Mouse (Mus musculus): ENCODE results near the gene 4933434E20Rik. TPM values are rescaled to one million over a fixed set of nuclear protein-coding genes. Genes with fewer than 3 reads are reported as not detected.

The 4933434E20Rik gene
- 147 and 149 TPM in 2 replicates for polyA plus RNA-seq (2016; fragmentation: Nextera tagmentation; extraction: Ambion mirVana)

DNA sequence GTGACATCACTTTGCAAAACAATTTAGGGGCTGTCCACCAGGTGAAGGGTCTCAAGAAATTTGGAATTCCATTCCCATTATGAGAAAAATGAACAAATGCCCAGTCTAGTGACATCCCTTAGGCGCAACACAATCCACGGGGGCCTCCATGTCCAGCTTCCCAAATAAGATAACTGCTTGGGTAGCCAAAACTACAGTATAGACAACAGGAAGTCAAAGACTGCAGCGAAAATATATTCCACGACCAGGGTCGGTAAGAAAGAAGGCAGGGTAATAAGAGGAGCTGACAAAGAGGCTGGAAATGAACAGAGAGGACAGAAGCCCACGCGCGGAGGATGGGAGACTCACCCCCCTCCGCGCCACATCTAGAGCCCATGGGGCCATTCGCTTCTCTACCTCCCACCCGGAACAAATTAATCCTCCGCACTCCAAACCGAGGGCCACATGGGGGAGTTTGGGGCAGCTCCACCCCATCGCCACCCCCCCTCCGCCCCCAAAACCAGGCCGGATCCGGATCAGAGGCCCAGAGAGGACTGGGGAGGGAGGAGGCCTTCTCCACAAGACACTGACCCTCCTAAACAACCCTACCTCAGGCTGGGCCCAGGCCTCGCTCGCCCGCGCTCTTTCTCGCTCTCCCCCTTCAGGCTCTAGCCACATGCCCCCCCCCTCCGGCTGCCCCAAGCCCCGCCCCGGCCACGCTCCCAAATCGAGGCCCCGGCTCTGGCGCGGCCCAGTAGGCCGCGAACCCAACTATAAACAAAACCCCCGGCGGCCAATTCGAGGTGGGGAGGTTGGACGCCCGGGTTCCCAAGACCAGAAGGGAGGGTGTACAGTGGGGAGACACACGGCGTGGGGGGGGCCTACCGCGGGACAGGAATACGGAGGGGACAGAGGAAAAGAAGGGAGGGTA lies at the start of gene 4933434E20Rik:
TSS of gene 4933434E20Rik (plus strand) at position 196 of the 910 bp plus-strand sequence.
- no peaks in the 10 kb centered on the region for H3K9me3 ChIP-seq

DNA sequence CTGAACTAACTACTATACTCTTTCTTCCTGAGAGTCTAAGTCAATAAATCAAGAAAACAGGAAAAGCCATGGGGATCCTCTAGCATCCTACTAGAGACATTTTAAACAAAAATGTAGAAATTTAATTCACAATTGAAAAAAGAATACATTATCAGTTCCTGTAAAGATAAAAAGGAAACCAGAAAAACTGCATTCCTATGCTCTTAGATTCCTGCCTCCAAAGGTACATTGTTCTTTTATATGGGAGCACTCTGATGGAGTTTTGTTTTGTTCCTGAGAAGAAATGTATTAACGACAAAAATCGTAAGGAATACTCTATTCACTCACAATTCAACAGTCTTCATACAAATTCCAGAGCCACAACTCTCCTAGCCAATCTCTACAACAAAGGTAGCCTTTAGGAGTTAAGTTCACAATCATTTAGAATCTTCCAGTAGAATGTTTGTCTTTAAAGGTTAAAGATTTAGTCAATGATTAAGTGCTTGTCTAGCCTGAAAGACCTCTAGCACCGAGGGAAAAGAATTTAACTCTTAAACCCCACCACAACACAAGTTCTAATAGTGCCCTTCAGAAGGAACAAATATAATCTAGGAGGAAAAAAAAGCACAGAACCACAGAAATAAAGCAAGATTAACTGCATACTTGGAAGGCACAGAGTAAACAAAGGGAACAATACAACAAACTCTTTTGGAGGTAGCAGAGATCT lies 47.2 kb upstream of the 4933434E20Rik start:
- no peak for ATAC-seq (ENCODE audit: insufficient number of reproducible peaks, insufficient read depth, low FRiP score, low TSS enrichment)
- Histone ChIP-seq H3K9me3 (no peaks in the 10 kb centered on the region), H3K9ac (no peak overlapping the region), H3K27ac (no peak overlapping the region), H3K4me3 (no peak overlapping the region), H3K27me3 (no peaks in the 10 kb centered on the region), H3K4me1 (peaks cover 7% of the 10 kb centered on the region), H3K36me3 (peaks cover 68% of the 10 kb centered on the region), H3K4me2 (replicated peaks) (no peak overlapping the region)
- WGBS, result 83% methylated on average over 3 of the region's 3 CpGs

More for the DNA sequence above, at the start of gene 4933434E20Rik:
- peaks cover 21% of the 10 kb centered on the region for H3K4me1 ChIP-seq
- peak; percentile 81 for ATAC-seq (ENCODE audit: insufficient number of reproducible peaks, insufficient read depth, low FRiP score, low TSS enrichment)
- no peaks in the 10 kb centered on the region for H3K27me3 ChIP-seq
- H3K27ac ChIP-seq, result peak within 1 kb of the TSS; percentile 98
- under 1% methylated on average over 43 of the region's 43 CpGs for WGBS
- H3K36me3 ChIP-seq, result peaks cover 17% of the 10 kb centered on the region
- peak within 1 kb of the TSS; percentile 70 for H3K4me2 ChIP-seq (replicated peaks)
- peak within 1 kb of the TSS; percentile 90 for H3K9ac ChIP-seq
- H3K4me3 ChIP-seq, result peak within 1 kb of the TSS; percentile 89

DNA sequence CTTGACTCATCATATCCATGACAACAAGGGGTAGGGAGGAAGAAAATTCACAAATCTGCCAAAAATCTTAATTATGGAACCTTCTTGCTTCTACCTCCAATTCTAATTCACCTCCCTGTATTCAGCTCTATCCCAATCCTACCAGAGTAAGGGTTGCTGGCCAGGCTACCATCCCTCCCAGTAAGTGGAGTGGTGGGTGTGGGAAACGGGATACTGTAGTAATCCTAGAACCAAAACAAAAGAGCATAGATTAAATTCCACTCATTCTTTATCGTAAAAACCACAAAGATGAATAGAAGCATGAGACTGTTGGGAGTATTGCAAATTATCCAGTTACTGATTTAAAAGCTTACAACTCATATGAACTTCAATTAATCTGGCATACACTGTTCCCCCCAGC lies 41.1 kb upstream of the 4933434E20Rik start:
- Histone ChIP-seq H3K27me3 (no peaks in the 10 kb centered on the region), H3K4me3 (no peak overlapping the region)
- WGBS, result 82% methylated on average over 2 of the region's 2 CpGs

DNA sequence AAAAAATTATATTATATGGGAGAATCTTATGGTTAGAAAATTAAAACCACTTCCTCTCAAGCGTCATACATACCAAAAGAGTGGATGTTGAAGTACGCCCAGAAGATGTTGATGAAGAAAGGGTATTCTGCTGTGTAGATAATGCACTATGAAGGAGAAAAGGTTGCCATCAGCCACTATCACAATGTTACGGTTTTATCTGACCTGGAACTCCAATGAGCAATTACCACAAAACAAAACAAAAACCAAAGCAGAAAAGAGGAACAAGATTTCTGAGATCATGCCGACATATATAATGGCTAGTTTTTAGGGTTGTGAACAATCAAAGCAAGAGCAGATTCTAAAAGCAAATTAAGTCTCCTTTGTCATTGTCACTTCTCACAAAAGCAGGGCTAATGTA lies 34.8 kb upstream of the 4933434E20Rik start:
- Histone ChIP-seq H3K4me1 (no peaks in the 10 kb centered on the region), H3K4me3 (no peak overlapping the region), H3K9ac (no peak overlapping the region), H3K27me3 (no peaks in the 10 kb centered on the region), H3K4me2 (replicated peaks) (no peak overlapping the region), H3K36me3 (peaks cover 93% of the 10 kb centered on the region), H3K27ac (no peak overlapping the region), H3K9me3 (no peaks in the 10 kb centered on the region)
- WGBS, result 92% methylated on average over 4 of the region's 4 CpGs
- ATAC-seq (ENCODE audit: insufficient number of reproducible peaks, insufficient read depth, low FRiP score, low TSS enrichment), result no peak

More for the DNA sequence above, 41.1 kb upstream of the 4933434E20Rik start:
- peaks cover 88% of the 10 kb centered on the region for H3K36me3 ChIP-seq
- no peaks in the 10 kb centered on the region for H3K4me1 ChIP-seq
- no peak for ATAC-seq (ENCODE audit: insufficient number of reproducible peaks, insufficient read depth, low FRiP score, low TSS enrichment)
- no peaks in the 10 kb centered on the region for H3K9me3 ChIP-seq
- H3K4me2 ChIP-seq (replicated peaks), result no peak overlapping the region
- H3K27ac ChIP-seq, result no peak overlapping the region
- H3K9ac ChIP-seq, result no peak overlapping the region

DNA sequence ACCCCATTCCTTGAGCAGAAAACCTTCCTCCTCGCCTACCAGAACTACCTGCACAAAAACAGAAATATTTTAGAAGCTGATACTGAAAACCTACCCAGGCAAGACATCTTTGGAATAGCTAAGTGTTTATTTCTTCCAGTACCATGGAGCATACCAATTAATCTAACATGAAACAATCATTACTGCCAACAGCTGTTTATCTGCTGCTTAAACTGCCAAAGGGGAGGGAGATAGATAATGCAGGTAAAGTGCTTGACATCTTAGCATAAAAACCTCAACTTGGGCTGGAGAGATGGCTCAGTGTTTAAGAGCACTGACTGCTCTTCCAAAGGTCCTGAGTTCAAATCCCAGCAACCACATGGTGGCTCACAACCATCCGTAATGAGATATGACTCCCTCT lies 16.8 kb upstream of the 4933434E20Rik start:
- H3K27me3 ChIP-seq, result no peaks in the 10 kb centered on the region
- no peak overlapping the region for H3K27ac ChIP-seq
- no peak overlapping the region for H3K9ac ChIP-seq
- H3K4me3 ChIP-seq, result no peak overlapping the region
- 87% methylated on average over 2 of the region's 2 CpGs for WGBS
- no peak overlapping the region for H3K4me2 ChIP-seq (replicated peaks)
- ATAC-seq (ENCODE audit: insufficient number of reproducible peaks, insufficient read depth, low FRiP score, low TSS enrichment), result no peak
- no peaks in the 10 kb centered on the region for H3K4me1 ChIP-seq
- no peaks in the 10 kb centered on the region for H3K9me3 ChIP-seq
- H3K36me3 ChIP-seq, result peaks cover 69% of the 10 kb centered on the region

DNA sequence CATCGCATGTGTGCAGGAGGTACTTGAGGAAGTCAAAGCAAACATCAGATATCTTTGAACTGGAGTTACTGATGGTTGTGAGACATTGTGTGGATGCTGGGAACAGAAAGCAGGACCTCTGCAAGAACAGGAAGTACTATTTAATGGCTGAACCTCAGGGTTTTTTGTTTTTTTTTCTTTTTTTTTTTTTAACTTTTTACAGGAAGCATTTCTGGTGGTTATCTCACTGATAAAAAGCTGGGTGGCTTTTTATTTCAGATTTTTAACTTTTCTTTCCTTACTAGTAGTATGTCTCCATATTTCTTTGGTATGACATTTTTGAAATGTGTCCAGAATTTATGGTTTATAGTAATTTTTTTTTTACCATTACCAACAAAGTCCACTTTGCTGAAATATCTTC lies 15.2 kb upstream of the 4933434E20Rik start:
- ATAC-seq (ENCODE audit: insufficient number of reproducible peaks, insufficient read depth, low FRiP score, low TSS enrichment), result no peak
- H3K4me2 ChIP-seq (replicated peaks), result no peak overlapping the region
- H3K9me3 ChIP-seq, result no peaks in the 10 kb centered on the region
- 100% methylated on average over 1 of the region's 1 CpGs for WGBS
- H3K4me1 ChIP-seq, result no peaks in the 10 kb centered on the region
- no peak overlapping the region for H3K27ac ChIP-seq
- H3K9ac ChIP-seq, result no peak overlapping the region
- H3K27me3 ChIP-seq, result no peaks in the 10 kb centered on the region
- no peak overlapping the region for H3K4me3 ChIP-seq
- H3K36me3 ChIP-seq, result peaks cover 64% of the 10 kb centered on the region

DNA sequence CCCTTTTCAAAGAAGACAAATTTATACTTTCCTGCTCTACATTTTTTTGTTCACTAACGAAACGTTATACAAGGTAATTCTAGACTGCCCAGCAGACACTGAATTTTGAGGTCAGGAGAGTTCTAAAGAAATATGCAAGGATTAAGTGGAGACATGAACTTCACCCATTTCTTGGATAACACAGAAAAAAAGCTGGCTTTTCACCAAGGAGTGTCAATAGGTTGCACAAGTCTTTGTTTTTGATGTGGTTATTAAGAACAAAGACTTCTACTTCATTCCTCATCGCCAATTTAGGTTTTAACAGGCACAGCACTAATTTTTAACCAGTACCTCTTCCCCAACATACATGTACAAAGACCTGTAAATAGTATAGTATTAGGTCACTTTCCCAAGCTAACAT lies 1.7 kb upstream of the 4933434E20Rik start:
- peaks cover 21% of the 10 kb centered on the region for H3K4me1 ChIP-seq
- 48% methylated on average over 3 of the region's 3 CpGs for WGBS
- H3K4me3 ChIP-seq, result no peak overlapping the region
- no peaks in the 10 kb centered on the region for H3K27me3 ChIP-seq
- no peak overlapping the region for H3K9ac ChIP-seq
- no peak overlapping the region for H3K4me2 ChIP-seq (replicated peaks)
- peaks cover 11% of the 10 kb centered on the region for H3K36me3 ChIP-seq
- no peak for ATAC-seq (ENCODE audit: insufficient number of reproducible peaks, insufficient read depth, low FRiP score, low TSS enrichment)
- H3K9me3 ChIP-seq, result no peaks in the 10 kb centered on the region
- no peak overlapping the region for H3K27ac ChIP-seq

DNA sequence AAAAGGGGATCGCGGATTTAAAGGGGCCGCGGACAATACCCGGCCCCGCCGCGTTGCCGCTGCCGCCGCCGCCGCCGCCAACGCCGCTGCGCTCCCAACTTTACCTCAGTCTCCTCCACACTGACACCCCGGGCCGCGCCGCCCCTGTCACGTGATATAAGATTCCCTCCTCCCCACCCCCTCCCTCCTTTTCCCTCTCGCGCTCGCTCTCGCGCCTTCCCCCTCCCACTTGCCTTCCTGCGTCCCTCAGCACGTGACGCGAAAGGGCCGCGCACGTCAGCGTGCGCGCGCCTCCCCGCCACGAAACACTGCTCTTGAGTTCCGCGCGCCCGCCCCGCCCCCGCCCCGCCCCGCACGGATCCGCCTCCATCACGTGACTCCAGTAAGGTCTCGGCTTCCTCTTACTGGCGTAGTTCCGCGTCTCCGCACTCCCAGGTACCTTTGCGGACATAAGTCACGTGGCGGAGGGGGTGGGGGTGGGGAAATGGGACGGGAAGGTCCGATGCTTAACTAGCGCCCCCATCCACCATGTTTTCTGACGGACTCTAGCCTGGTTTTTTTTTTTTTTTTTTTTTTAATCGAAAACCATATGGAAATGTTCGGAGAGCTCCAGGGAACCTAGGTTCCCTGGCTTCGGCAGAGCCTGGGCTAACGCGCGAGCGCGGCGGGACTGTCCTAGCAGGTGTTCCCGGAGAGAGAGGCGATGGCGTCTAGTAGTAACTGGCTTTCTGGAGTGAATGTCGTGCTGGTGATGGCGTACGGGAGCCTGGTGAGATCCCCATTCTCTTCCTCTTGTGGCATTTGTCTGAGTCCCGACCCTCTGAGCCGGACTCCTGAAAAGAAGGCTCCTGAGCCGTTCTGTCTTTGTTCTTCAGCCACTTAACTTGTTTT lies 1.2 kb downstream of the 4933434E20Rik start, which contains the start of gene Ubap2l:
TSS of gene Ubap2l (minus strand) at position 278 of the 891 bp plus-strand sequence.
- H3K27me3 ChIP-seq, result no peaks in the 10 kb centered on the region
- H3K4me2 ChIP-seq (replicated peaks), result peak within 1 kb of the TSS; percentile 70
- peaks cover 21% of the 10 kb centered on the region for H3K4me1 ChIP-seq
- H3K36me3 ChIP-seq, result peaks cover 25% of the 10 kb centered on the region
- ATAC-seq (ENCODE audit: insufficient number of reproducible peaks, insufficient read depth, low FRiP score, low TSS enrichment), result peak; percentile 87
- H3K9me3 ChIP-seq, result no peaks in the 10 kb centered on the region
- H3K27ac ChIP-seq, result peak within 1 kb of the TSS; percentile 98
- 2% methylated on average over 70 of the region's 81 CpGs for WGBS
- peak within 1 kb of the TSS; percentile 89 for H3K4me3 ChIP-seq
- peak within 1 kb of the TSS; percentile 90 for H3K9ac ChIP-seq

DNA sequence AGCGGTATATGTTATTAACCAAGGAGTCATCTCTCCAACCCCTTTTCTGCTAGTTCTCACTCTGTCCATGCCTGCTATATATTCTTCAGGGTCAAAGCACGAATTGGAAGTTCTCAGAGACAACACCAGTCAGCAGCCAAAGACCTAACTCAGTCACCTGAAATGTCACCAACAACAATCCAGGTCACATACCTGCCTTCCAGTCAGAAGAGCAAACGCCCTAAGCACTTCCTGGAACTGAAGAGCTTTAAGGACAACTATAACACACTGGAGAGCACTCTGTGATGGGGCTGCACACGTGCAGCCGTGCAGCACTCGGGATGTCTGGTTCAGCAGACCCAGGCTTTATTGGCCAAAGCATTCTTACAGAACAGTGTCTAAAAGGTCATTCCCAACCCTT lies 10.1 kb downstream of the 4933434E20Rik start:
- Histone ChIP-seq H3K9me3 (no peaks in the 10 kb centered on the region), H3K36me3 (peaks cover 53% of the 10 kb centered on the region), H3K4me3 (no peak overlapping the region), H3K4me2 (replicated peaks) (no peak overlapping the region), H3K9ac (no peak overlapping the region), H3K4me1 (no peaks in the 10 kb centered on the region), H3K27ac (no peak overlapping the region), H3K27me3 (no peaks in the 10 kb centered on the region)
- WGBS, result 92% methylated on average over 6 of the region's 6 CpGs
- no peak for ATAC-seq (ENCODE audit: insufficient number of reproducible peaks, insufficient read depth, low FRiP score, low TSS enrichment)

DNA sequence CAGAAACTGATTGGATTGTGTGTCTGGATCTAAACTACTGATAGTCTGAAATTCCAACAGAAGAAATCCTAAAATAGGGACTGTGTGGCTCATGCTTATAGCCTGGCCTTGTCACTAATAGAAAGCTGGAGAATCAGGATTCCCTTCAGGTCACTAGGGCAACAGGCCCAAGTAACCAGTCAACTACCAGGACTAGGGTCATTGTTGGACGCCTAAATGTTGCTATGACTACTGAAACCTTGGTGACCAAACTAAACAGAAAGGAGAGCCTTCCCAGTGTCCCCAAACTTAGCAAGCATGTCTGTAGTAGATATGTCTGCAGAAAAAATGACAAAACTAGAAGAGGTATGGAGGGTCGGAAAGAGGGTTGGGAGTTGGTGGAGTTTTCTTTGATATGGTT lies 11.1 kb downstream of the 4933434E20Rik start:
- Histone ChIP-seq H3K4me3 (no peak overlapping the region), H3K4me2 (replicated peaks) (no peak overlapping the region), H3K9ac (no peak overlapping the region), H3K4me1 (no peaks in the 10 kb centered on the region), H3K27ac (no peak overlapping the region), H3K36me3 (peaks cover 44% of the 10 kb centered on the region), H3K9me3 (no peaks in the 10 kb centered on the region), H3K27me3 (no peaks in the 10 kb centered on the region)
- no peak for ATAC-seq (ENCODE audit: insufficient number of reproducible peaks, insufficient read depth, low FRiP score, low TSS enrichment)
- 85% methylated on average over 2 of the region's 2 CpGs for WGBS

DNA sequence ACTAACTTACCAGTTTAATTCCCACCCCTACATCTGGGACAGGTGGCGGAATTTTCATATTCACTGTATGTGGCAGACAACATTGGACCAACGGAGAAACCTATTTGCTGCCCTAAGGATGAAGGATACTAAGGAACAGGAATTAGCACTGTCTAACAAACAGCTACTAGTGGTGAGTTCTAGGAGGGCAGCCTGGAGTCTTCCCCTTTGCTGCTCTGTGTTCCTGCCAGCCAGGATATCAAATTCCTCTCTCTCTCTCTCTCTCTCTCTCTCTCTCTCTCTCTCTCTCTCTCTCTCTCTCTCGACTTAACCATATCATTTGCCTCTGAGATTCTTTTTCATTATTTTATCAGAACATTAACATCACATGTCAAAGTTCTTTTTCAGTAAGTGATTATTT lies 12.9 kb downstream of the 4933434E20Rik start:
- no peaks in the 10 kb centered on the region for H3K4me1 ChIP-seq
- 76% methylated on average over 3 of the region's 3 CpGs for WGBS
- H3K4me2 ChIP-seq (replicated peaks), result no peak overlapping the region
- ATAC-seq (ENCODE audit: insufficient number of reproducible peaks, insufficient read depth, low FRiP score, low TSS enrichment), result no peak
- no peak overlapping the region for H3K9ac ChIP-seq
- no peak overlapping the region for H3K4me3 ChIP-seq
- H3K9me3 ChIP-seq, result no peaks in the 10 kb centered on the region
- H3K36me3 ChIP-seq, result peaks cover 36% of the 10 kb centered on the region
- H3K27me3 ChIP-seq, result no peaks in the 10 kb centered on the region
- H3K27ac ChIP-seq, result no peak overlapping the region

Measured in embryonic facial prominence, embryonic 12.5 days (tissue).